Mouse (Mus musculus) brain, embryonic 14.5 days (tissue): Measurements from ENCODE around the gene Tmem266.

Experiments used
- CTCF ChIP-seq: fragments of 200-500 bp; IDR thresholded peaks from 2 replicates; pipeline ENCODE4 v1.5.1; 2012; ENCODE audit warnings: inconsistent platforms, mild to moderate bottlenecking, moderate library complexity, borderline replicate concordance; ENCODE audit not compliant: insufficient read depth, insufficient read length; ENCODE audit errors: extremely low read depth
- POLR2A ChIP-seq: fragments of 200-500 bp; IDR thresholded peaks from 2 replicates; pipeline ENCODE4 v1.6.1; 2012; ENCODE audit warnings: mild to moderate bottlenecking, inconsistent platforms, borderline replicate concordance; ENCODE audit not compliant: poor library complexity, insufficient read depth, insufficient read length, severe bottlenecking; ENCODE audit errors: extremely low read depth

DNA sequence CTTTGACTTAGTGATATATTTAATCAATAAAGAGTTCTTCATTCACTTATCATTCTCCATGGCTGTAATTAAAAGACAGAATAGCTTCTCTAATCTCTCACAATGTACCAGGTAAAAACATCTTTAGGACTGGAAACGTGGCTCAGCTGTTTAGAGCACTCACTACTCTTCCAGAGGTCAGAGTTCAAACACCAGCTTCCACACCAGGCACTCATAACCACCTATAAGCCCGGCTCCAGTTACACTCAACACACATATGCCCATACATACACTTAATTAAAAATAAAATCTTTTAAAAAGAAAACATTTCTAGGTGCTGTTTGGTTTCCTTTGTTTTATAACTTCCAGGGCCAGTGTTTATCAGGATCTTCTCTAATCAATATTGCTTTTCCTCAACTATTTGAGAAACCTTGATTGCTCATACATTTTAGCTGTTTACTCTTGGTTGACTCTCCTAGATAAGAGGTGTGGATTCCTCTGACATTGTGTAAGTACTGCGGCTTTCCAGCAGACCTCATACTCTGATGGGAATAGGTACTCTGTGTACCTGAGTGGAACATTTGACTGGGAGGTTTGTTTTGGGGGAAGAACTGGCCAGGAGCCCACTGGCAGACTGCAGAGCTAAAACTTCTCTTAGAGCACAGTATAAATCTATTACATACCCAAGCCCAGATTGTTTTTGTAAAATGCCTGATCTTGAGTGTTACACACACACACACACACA, 37.1 kb upstream of the Tmem266 start:
- TF ChIP-seq CTCF (no peak), POLR2A (no peak)
